Mouse (Mus musculus): ENCODE measurements around the gene Sulf2.

- TF ChIP-seq POLR2A (IDR thresholded peaks at IDR 0.05; ENCODE audit: low read depth, low read length) (no peak), CTCF (IDR thresholded peaks at IDR 0.05; ENCODE audit: borderline replicate concordance, insufficient read depth, low read length) (no peak)
Observed at GRCm38 (mm10) chr2:166195041-166195440, 39.6 kb upstream of the Sulf2 start.
